Mouse (Mus musculus) intestine, embryonic 14.5 days (tissue): ENCODE measurements around the gene Extl2. TPM values are rescaled to one million over a fixed set of nuclear protein-coding genes. Genes with fewer than 3 reads are reported as not detected.
A peak's percentile ranks its signal among the peaks of the same experiment; 100 is the strongest.

Experiments
- ATAC-seq: fragments of 200-750 bp; cut with Nextera tagmentation; replicated peaks from 2 replicates; pipeline ENCODE4 v1.8.0; 2017; ENCODE audit warnings: low read depth, moderate number of reproducible peaks, moderate TSS enrichment, moderate library complexity; ENCODE audit not compliant: low FRiP score, low TSS enrichment
- DNase-seq: peaks from one replicate; pipeline ENCODE4 v3.0.0-alpha.2; 2018; ENCODE audit warnings: low spot score
- H3K27ac ChIP-seq: fragments of 300-500 bp; sonication (generic); 2 replicates; pipeline ENCODE4 v1.5.1; 2014; ENCODE audit warnings: low read depth, mild to moderate bottlenecking, control low read depth
- H3K27me3 ChIP-seq: fragments of 300-500 bp; sonication (generic); replicated peaks from 2 replicates; pipeline ENCODE4 v1.6.1; 2014; ENCODE audit warnings: low read length, control low read depth; ENCODE audit not compliant: control insufficient read depth, insufficient read depth
- H3K36me3 ChIP-seq: fragments of 300-500 bp; sonication (generic); 2 replicates; pipeline ENCODE4 v1.6.1; 2014; ENCODE audit warnings: low read length, control low read depth; ENCODE audit not compliant: control insufficient read depth, insufficient read depth
- H3K4me1 ChIP-seq: fragments of 300-500 bp; sonication (generic); replicated peaks from 2 replicates; pipeline ENCODE4 v1.6.1; 2014; ENCODE audit warnings: low read length, control low read depth, mixed read lengths; ENCODE audit not compliant: control insufficient read depth, insufficient read depth
- H3K4me2 ChIP-seq: fragments of 300-500 bp; sonication (generic); 2 replicates; pipeline ENCODE4 v1.6.1; 2014; ENCODE audit warnings: low read length
- H3K4me3 ChIP-seq: fragments of 300-500 bp; sonication (generic); 2 replicates; pipeline ENCODE4 v1.5.1; 2014; ENCODE audit warnings: low read depth, low read length, control low read depth, mixed read lengths
- H3K9ac ChIP-seq: fragments of 300-500 bp; sonication (generic); 2 replicates; pipeline ENCODE4 v1.6.1; 2014; ENCODE audit warnings: mild to moderate bottlenecking, low read length
- H3K9me3 ChIP-seq: fragments of 300-500 bp; sonication (generic); 2 replicates; pipeline ENCODE4 v1.6.1; 2016; ENCODE audit warnings: low read length, control low read depth; ENCODE audit not compliant: control insufficient read depth
- WGBS: fragments of 180-500 bp; shearing (Covaris S2); extraction: QIAGEN DNeasy Blood & Tissue Kit; methylation state at CpG from one replicate; pipeline ENCODE4 v1.1.7; 2014; 5-methylcytosine and 5-hydroxymethylcytosine counted together
- polyA plus RNA-seq: library from polyadenylated mRNA; unstranded; fragments of >200 nt; fragmentation: Nextera tagmentation; extraction: Ambion mirVana; gene quantifications from 2 replicates; pipeline ENCODE4 v1.2.1, GENCODE M21; 2014

Gene Extl2
- 21.5 and 23.9 TPM in 2 replicates for polyA plus RNA-seq

DNA sequence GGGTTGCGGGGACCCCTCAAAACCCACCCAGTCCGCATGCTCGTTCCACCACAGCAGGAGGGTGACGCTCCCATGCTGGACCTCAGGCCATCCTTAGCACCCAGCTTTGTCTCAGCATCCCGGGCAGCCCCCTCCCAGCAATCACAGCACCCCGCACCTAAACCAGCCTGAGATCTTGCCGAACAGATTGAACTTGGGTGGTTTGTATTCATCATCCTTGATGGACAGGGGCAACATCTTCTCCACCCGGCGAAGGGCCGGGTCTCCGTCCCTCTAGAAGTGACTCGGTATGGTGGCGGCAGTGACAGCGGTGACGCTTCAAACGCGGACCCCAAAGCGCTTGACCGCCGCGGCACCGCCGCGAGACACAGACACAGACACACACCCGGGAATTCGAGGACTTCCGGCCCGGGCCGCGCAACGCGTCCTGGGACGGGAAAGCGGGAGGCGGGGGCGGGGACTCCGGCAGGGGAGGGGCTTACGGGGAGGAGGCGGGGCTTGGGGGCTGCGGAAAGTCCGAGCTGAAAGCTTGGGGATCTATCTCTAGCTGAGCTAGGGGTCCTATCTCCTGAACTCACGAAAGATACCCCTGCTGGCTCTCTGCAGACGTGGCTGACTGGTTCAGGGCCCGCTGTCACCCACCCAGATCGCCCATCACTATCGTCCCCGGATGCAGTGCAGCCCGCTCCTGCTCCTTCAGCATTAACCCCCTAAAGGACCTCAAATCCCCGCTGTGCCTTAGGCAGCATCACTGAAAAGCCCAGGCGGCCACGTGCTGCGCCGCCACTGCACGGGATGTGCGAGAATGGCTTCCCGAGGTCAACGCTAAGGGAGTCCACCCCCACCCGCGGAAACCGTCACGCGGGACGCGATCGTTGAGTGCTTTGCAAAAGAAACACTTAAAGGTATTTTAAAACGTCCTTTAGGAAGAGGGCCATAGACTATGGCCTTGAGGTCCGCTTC is at the start of gene Extl2, which contains the start of gene Slc30a7:
Gene Extl2 (plus strand): TSS at position 485 of the 963 bp plus-strand sequence.
Gene Slc30a7 (minus strand): TSS at position 429 of the 963 bp plus-strand sequence.
- under 1% methylated on average over 66 of the region's 67 CpGs for WGBS

DNA sequence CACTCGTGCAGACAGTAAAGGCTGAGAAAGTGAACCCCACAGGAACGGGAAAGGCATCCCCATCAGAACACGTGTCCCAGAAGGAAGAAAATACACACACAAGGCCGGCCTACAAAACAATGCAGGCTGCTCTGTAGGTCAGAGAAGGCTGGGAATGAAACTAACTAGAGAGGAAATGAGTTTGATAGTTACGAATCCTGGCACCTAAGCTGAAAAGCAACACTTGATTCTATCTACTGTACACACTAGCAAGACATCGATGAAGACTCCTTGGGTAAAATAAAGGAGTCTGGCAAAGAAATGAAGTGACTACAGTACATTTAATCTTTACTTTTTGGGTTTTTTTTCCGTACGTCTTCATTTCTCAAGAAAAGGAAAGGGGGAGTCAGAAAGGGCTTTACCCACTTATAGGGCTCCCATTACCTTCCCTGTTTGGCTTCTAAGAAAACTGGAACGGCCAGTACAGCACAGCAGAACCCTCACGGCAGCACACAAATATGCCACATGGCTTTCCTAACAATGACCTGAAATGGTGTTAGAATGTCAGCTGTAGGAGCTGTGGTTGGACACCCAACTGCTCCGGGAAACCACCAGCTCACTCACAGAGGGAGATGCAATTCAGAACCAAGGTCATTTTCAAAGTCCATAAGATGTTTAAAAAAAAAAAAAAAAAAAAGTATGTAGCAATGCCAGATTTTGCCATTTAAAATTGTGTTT is 45.8 kb upstream of the Extl2 start:
- Histone ChIP-seq H3K36me3 (0 out of 2 replicates have a peak, but pooled peaks cover 11% of the 10 kb centered on the region), H3K4me1 (no peaks in the 10 kb centered on the region), H3K4me3 (no peak overlapping the region), H3K9ac (no peak overlapping the region), H3K27me3 (no peaks in the 10 kb centered on the region), H3K27ac (no peak overlapping the region), H3K9me3 (no peaks in the 10 kb centered on the region), H3K4me2 (no peak overlapping the region)
- ATAC-seq (no peak), DNase-seq (no peak)
- WGBS: 89% methylated on average over 11 of the region's 11 CpGs

More for the DNA sequence above, at the start of gene Extl2, which contains the start of gene Slc30a7:
- Histone ChIP-seq H3K9me3 (no peaks in the 10 kb centered on the region), H3K27me3 (no peaks in the 10 kb centered on the region), H3K4me2 (peak within 1 kb of the TSS; percentile 98), H3K27ac (peak within 1 kb of the TSS; percentile 91), H3K9ac (peak within 1 kb of the TSS; percentile 88), H3K36me3 (peaks cover 24% of the 10 kb centered on the region), H3K4me3 (peak within 1 kb of the TSS; percentile 90), H3K4me1 (peaks cover 13% of the 10 kb centered on the region; the same call in 1 of the 2 replicates)
- DNase-seq (peak; percentile 93), ATAC-seq (peak; percentile 93)

DNA sequence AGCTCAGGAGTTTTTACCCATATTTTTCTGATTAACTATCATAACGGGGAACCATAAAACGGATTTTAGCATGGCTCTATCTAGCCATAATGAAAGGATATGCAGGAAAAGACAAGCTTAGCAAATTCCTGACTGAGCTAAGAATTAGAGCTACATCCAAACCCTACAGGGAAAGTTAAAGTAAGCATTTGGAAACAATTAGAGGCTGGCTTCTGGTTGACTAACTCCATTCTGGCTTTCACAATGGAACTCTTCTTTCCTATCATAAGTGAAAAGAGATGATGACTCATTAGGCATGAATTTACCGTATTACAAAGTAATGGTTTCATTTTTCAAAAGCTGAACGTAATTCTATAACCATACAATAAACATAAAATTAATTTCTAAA is 45.2 kb upstream of the Extl2 start:
- no peak for ATAC-seq
- no peak for DNase-seq
- H3K4me2 ChIP-seq: no peak overlapping the region
- no peak overlapping the region for H3K9ac ChIP-seq
- H3K4me1 ChIP-seq: no peaks in the 10 kb centered on the region
- 86% methylated on average over 4 of the region's 4 CpGs for WGBS
- no peaks in the 10 kb centered on the region for H3K9me3 ChIP-seq
- no peak overlapping the region for H3K27ac ChIP-seq
- H3K36me3 ChIP-seq: 0 out of 2 replicates have a peak, but pooled peaks cover 11% of the 10 kb centered on the region
- no peaks in the 10 kb centered on the region for H3K27me3 ChIP-seq
- no peak overlapping the region for H3K4me3 ChIP-seq

GRCm38 (mm10) chr3:115963597-115963996 is 43.7 kb upstream of the Extl2 start:
- H3K9ac ChIP-seq: no peak overlapping the region
- H3K27ac ChIP-seq: no peak overlapping the region
- ATAC-seq (no peak), DNase-seq (no peak)
- H3K4me2 ChIP-seq: no peak overlapping the region
- H3K4me1 ChIP-seq: no peaks in the 10 kb centered on the region
- no peaks in the 10 kb centered on the region for H3K9me3 ChIP-seq
- 0 out of 2 replicates have a peak, but pooled peaks cover 2% of the 10 kb centered on the region for H3K36me3 ChIP-seq
- no peak overlapping the region for H3K4me3 ChIP-seq
- 95% methylated on average over 1 of the region's 1 CpGs for WGBS
- H3K27me3 ChIP-seq: no peaks in the 10 kb centered on the region

GRCm38 (mm10) chr3:115964071-115964470 is 43.2 kb upstream of the Extl2 start:
- ATAC-seq: no peak
- Histone ChIP-seq H3K4me2 (no peak overlapping the region), H3K9me3 (no peaks in the 10 kb centered on the region), H3K27ac (no peak overlapping the region), H3K4me1 (no peaks in the 10 kb centered on the region), H3K4me3 (no peak overlapping the region), H3K36me3 (no peaks in the 10 kb centered on the region), H3K9ac (no peak overlapping the region), H3K27me3 (no peaks in the 10 kb centered on the region)
- 89% methylated on average over 5 of the region's 5 CpGs for WGBS
- no peak for DNase-seq

DNA sequence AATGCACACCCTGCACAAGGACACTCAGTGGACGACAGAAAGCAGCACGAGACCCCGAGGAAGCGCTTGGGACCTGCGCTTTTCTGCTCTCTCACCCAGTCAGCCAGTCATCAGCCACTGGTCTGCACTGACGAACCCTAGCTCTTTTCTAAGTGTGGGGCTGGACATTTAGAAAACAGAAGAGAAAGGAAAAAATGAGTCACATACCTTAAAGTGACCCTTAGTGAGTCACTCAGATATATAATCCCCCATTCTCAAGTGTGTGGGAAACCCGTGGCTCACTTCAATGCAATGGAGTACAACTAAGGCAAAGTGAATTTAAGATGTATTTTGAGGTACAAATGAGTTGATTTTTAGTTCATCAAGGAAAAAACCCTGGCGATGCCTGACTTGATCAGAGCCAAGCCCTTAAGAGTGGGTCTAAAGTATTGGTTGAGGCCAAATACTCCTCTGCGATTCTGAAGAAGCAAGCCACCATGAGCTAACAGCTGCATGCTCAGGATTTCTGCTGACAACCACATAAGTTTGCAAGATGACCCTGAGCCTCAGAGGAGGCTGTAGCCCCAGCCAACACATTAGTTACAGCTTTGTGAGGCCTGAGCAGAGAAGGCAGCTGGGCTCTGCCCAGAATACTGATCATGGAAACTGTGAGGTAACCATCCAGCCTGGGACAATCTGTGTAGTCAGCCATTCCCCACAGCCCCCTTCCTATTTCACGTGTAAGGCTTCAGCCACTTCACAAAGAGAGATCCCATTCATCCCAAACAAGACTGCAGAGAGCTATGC is 38.3 kb upstream of the Extl2 start:
- DNase-seq: no peak
- 89% methylated on average over 10 of the region's 10 CpGs for WGBS
- ATAC-seq: no peak
- Histone ChIP-seq H3K9me3 (no peaks in the 10 kb centered on the region), H3K4me2 (no peak overlapping the region), H3K9ac (no peak overlapping the region), H3K4me1 (no peaks in the 10 kb centered on the region), H3K4me3 (no peak overlapping the region), H3K27me3 (no peaks in the 10 kb centered on the region), H3K36me3 (peaks cover 28% of the 10 kb centered on the region), H3K27ac (no peak overlapping the region)

- H3K27me3 ChIP-seq: no peaks in the 10 kb centered on the region
- peaks cover 46% of the 10 kb centered on the region for H3K36me3 ChIP-seq
- no peaks in the 10 kb centered on the region for H3K9me3 ChIP-seq
- H3K4me2 ChIP-seq: no peak overlapping the region
- H3K4me1 ChIP-seq: no peaks in the 10 kb centered on the region
- no peak overlapping the region for H3K27ac ChIP-seq
- WGBS: 93% methylated on average over 20 of the region's 20 CpGs
- no peak overlapping the region for H3K9ac ChIP-seq
- no peak for DNase-seq
- ATAC-seq: no peak
- no peak overlapping the region for H3K4me3 ChIP-seq
Measured at GRCm38 (mm10) chr3:115971045-115971785, 36.0 kb upstream of the Extl2 start.
